Mouse (Mus musculus) intestine, postnatal 0 days (tissue): ENCODE measurements around the gene Krt88. TPM values are rescaled to one million over a fixed set of nuclear protein-coding genes. Genes with fewer than 3 reads are reported as not detected.

ENCODE experiments used
- ATAC-seq: fragments of 200-750 bp; cut with Nextera tagmentation; 2 replicates; pipeline ENCODE4 v1.8.0; 2017; ENCODE audit warnings: mild to moderate bottlenecking, moderate TSS enrichment, moderate library complexity
- H3K27ac ChIP-seq: fragments of 300-500 bp; sonication (generic); 2 replicates; pipeline ENCODE4 v1.5.1; 2014; ENCODE audit warnings: mild to moderate bottlenecking, low read depth, low read length, moderate library complexity
- H3K27me3 ChIP-seq: fragments of 300-500 bp; sonication (generic); replicated peaks from 2 replicates; pipeline ENCODE4 v1.6.1; 2014; ENCODE audit warnings: low read length, mixed read lengths; ENCODE audit not compliant: control insufficient read depth, insufficient read depth
- H3K36me3 ChIP-seq: fragments of 300-500 bp; sonication (generic); 2 replicates; pipeline ENCODE4 v1.6.1; 2014; ENCODE audit warnings: mild to moderate bottlenecking, moderate library complexity; ENCODE audit not compliant: control insufficient read depth, insufficient read depth
- H3K4me1 ChIP-seq: fragments of 300-500 bp; sonication (generic); replicated peaks from 2 replicates; pipeline ENCODE4 v1.6.1; 2014; ENCODE audit warnings: antibody characterized with exemption, low read length, mixed read lengths; ENCODE audit not compliant: control insufficient read depth, insufficient read depth
- H3K4me2 ChIP-seq: fragments of 300-500 bp; sonication (generic); replicated peaks from 2 replicates; pipeline ENCODE4 v1.6.1; 2014; ENCODE audit warnings: low read depth, mild to moderate bottlenecking, moderate library complexity
- H3K4me3 ChIP-seq: fragments of 300-500 bp; sonication (generic); 2 replicates; pipeline ENCODE4 v1.5.1; 2014; ENCODE audit warnings: low read depth, low read length
- H3K9ac ChIP-seq: fragments of 300-500 bp; sonication (generic); 2 replicates; pipeline ENCODE4 v1.6.1; 2014; ENCODE audit warnings: mild to moderate bottlenecking, low read depth, low read length
- H3K9me3 ChIP-seq: fragments of 300-500 bp; sonication (generic); 2 replicates; pipeline ENCODE4 v1.6.1; 2016; ENCODE audit warnings: mixed run types; ENCODE audit not compliant: control insufficient read depth
- CTCF ChIP-seq: sonication (generic); IDR thresholded peaks from 2 replicates; pipeline ENCODE4 v1.5.1; 2016; ENCODE audit warnings: low read depth, mild to moderate bottlenecking, control low read depth, antibody characterized with exemption, moderate library complexity
- WGBS: fragments of 180-500 bp; shearing (Covaris S2); extraction: QIAGEN DNeasy Blood & Tissue Kit; methylation state at CpG from one replicate; pipeline ENCODE4 v1.1.7; 2014; 5-methylcytosine and 5-hydroxymethylcytosine counted together
- polyA plus RNA-seq: library from polyadenylated mRNA; unstranded; fragments of >200 nt; fragmentation: Nextera tagmentation; extraction: Ambion mirVana; gene quantifications from 2 replicates; pipeline ENCODE4 v1.2.1, GENCODE M21; 2015

Krt88 gene
- polyA plus RNA-seq, 1 experiment from 2014 or later: not detected

DNA sequence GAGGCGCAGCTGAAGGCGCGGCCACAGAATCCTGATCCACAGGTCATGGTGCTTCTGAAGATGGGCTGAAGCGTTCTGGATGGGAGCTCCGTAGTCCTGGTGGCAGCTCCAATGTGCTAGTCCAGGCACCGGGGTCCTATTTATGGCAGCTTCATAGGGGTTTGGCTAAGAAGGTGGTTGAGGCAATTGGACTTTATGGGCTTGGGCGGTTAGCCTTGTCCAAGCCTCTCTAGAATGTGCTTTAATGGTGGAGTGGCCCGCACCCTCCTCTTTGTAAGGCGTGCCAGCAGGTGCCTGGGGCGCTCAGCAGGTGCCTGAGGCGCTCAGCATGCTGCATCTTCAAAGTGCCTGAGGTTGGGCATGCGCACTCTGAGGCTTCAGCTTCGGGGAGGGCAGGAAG is 16.1 kb downstream of the Krt88 start, which contains the start of gene Krt81:
TSS of gene Krt81 (minus strand) at position 101 of the 400 bp plus-strand sequence.
- TF ChIP-seq CTCF: no peak
- Histone ChIP-seq H3K36me3 (no peaks in the 10 kb centered on the region), H3K4me3 (no peak within 1 kb of the TSS), H3K27ac (no peak within 1 kb of the TSS), H3K27me3 (no peaks in the 10 kb centered on the region), H3K9ac (no peak within 1 kb of the TSS), H3K4me2 (no peak within 1 kb of the TSS), H3K4me1 (no peaks in the 10 kb centered on the region), H3K9me3 (no peaks in the 10 kb centered on the region)
- 73% methylated on average over 13 of the region's 13 CpGs for WGBS
- no peak for ATAC-seq

DNA sequence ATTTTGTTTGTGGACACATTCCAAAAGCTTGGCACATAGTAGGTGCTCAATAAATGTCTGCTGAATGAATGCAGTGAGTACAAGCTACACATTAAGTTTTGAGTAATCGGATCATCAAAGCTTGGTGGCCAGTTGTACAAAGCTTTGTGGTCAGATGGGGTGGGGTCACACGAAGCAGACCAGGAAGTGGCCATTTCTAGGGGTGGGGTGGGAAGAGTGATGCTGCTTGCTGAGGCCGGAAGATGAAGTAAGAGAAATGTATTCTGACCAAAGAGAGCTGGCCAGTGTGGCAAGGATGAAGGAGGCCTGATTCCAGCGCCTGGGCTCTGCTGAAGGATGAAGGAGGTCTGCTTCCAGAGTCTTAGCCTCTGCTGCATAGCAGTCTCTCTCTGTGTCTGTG is 21.5 kb downstream of the Krt88 start:
- TF ChIP-seq CTCF: no peak
- Histone ChIP-seq H3K4me2 (no peak overlapping the region), H3K4me1 (no peaks in the 10 kb centered on the region), H3K9ac (no peak overlapping the region), H3K4me3 (no peak overlapping the region), H3K27me3 (no peaks in the 10 kb centered on the region), H3K27ac (no peak overlapping the region), H3K36me3 (no peaks in the 10 kb centered on the region), H3K9me3 (no peaks in the 10 kb centered on the region)
- no peak for ATAC-seq
- 71% methylated on average over 4 of the region's 4 CpGs for WGBS

DNA sequence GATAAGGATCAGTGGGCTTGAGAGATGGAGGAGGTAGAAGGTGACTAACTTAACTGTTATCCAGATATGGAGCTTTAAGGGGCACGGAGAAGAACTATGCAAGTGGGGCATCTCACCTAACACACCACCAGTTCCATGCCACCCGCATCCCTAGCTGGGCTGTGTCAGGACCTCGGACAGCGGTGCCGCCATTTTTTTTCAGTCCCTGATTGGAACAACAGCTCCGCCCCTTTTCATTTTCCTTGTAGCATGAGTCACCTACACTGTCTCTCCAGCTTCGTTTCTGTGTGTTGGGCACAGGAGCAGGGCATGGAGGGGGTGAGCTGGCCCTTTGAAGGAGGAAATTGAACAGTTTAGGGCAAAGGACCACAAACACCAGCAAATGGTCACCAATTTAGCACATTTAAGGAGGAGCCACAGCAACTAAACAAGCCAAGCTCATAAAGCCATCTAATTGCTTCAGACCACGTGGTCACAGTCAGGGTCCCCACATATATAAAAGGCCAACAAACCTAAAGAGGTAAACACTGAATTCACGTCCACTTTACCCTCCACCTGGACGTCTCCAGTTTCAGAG is 25.5 kb downstream of the Krt88 start, which contains the start of gene Krt86:
TSS of gene Krt86 (plus strand) at position 527 of the 577 bp plus-strand sequence.
- no peak within 1 kb of the TSS for H3K9ac ChIP-seq
- 22% methylated on average over 10 of the region's 10 CpGs for WGBS
- ATAC-seq: no peak
- no peak for TF ChIP-seq CTCF
- H3K36me3 ChIP-seq: no peaks in the 10 kb centered on the region
- H3K27ac ChIP-seq: no peak within 1 kb of the TSS
- no peaks in the 10 kb centered on the region for H3K9me3 ChIP-seq
- no peak within 1 kb of the TSS for H3K4me2 ChIP-seq
- no peaks in the 10 kb centered on the region for H3K4me1 ChIP-seq
- no peak within 1 kb of the TSS for H3K4me3 ChIP-seq
- H3K27me3 ChIP-seq: no peaks in the 10 kb centered on the region

DNA sequence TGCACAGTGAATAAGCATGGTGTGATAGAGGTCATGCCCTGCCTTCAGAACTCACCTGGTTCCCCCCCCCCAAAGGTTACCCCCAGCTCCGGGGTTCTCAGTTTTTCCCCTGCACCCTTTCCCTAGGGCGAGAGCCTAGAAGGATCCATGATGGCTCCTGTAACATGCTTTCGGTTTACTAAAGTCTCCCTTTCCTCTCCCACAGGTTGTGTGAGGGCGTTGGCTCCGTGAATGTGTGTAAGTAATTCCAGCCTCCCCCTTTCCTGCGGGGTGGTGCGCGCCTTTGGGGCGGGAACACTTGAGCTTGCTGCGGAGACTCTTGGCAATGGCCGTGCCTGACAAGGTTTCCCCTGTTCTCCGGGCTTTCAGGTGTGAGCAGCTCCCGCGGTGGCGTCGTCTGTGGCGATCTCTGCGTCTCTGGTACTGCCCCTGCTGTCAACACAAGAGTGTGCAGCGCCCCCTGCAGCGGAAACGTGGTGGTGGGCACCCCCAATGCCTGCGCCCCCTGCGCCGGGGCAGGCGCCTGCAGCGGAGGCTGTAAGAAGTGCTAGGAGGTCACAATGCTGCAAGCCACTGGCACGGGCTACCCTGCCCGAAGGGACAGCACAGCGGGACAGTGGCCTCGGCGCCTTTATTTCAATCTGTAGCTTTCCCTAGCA is 31.6 kb downstream of the Krt88 start:
- H3K27me3 ChIP-seq: peaks cover 11% of the 10 kb centered on the region
- 7% methylated on average over 31 of the region's 31 CpGs for WGBS
- H3K27ac ChIP-seq: no peak overlapping the region
- H3K9me3 ChIP-seq: no peaks in the 10 kb centered on the region
- ATAC-seq: peak; percentile 45
- no peak overlapping the region for H3K9ac ChIP-seq
- peak overlapping the region; percentile 32 for H3K4me3 ChIP-seq
- TF ChIP-seq CTCF: peak; percentile 72
- no peaks in the 10 kb centered on the region for H3K4me1 ChIP-seq
- H3K36me3 ChIP-seq: no peaks in the 10 kb centered on the region
- H3K4me2 ChIP-seq: peak overlapping the region; percentile 67

DNA sequence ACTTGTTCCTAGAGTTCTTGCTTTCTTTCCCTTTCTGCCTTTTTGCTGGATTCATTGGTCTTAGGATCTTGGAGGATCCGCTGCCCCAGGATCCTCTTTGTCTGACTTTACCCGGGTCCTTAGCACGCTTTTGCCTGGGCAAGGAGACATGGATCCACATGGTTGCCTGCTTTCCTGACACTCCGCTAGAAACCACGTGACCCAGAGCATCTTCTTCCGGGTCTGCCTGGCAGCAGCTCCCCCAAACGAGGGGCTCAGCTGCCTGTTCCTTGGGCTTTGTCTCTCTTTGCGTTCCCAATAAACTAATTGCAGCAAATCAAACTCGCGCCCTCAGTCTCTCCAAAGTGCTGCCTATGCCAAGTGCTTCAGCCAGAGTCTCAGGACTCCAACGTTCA is 32.1 kb downstream of the Krt88 start:
- WGBS: 36% methylated on average over 11 of the region's 11 CpGs
- no peak for ATAC-seq
- no peak overlapping the region for H3K9ac ChIP-seq

DNA sequence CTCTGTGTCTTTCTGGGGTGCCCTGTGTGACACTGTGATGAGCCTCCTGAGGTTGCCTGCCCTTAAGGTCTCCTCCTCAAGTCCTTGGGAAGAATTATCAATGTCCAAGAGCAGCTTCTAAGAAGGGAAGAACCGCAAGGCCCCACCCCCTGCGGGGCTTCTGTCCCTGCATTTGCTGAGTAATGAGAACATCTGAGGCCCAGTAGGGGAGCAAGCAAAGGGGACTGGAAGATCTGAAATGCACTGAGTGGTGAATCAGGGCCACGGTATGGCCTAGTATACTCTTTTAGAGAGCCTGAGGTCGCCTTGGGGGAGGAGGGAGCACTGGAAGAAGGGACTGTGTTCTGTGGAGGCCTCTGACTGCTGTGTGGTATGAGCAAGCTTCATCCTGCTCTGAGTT is 34.5 kb downstream of the Krt88 start:
- no peak for ATAC-seq

More for the DNA sequence above, 32.1 kb downstream of the Krt88 start:
- H3K9me3 ChIP-seq: no peaks in the 10 kb centered on the region
- no peaks in the 10 kb centered on the region for H3K36me3 ChIP-seq
- H3K4me2 ChIP-seq: peak overlapping the region; percentile 67
- H3K4me3 ChIP-seq: peak overlapping the region; percentile 32
- no peak for TF ChIP-seq CTCF
- peaks cover 11% of the 10 kb centered on the region for H3K27me3 ChIP-seq
- H3K4me1 ChIP-seq: no peaks in the 10 kb centered on the region
- H3K27ac ChIP-seq: no peak overlapping the region

More for the DNA sequence above, 34.5 kb downstream of the Krt88 start:
- no peak for TF ChIP-seq CTCF
- Histone ChIP-seq H3K36me3 (no peaks in the 10 kb centered on the region), H3K9ac (no peak overlapping the region), H3K27me3 (peaks cover 11% of the 10 kb centered on the region), H3K4me2 (no peak overlapping the region), H3K27ac (no peak overlapping the region), H3K4me3 (no peak overlapping the region), H3K9me3 (no peaks in the 10 kb centered on the region), H3K4me1 (no peaks in the 10 kb centered on the region)
- WGBS: 47% methylated on average over 4 of the region's 4 CpGs
